Mouse (Mus musculus) thymus, adult 18-20 months (tissue): ENCODE data around the gene Col17a1.

Experiments
- DNase-seq, 2 experiments: peaks; one replicate each; pipeline ENCODE4 v3.0.0; 2022; ENCODE audit warnings: mixed read lengths in 2 of 2

Gene Col17a1

GRCm38 (mm10) chr19:47691994-47692393, at the start of gene Col17a1:
Gene Col17a1 (minus strand): TSS chr19:47692094.
- DNase-seq = no peak

GRCm38 (mm10) chr19:47731931-47732330, 40.0 kb upstream of the Col17a1 start:
- no peak for DNase-seq

- peak; percentile 98 to 99 for DNase-seq
These were observed 39.4 kb upstream of the Col17a1 start, which contains the start of gene Sfr1 for GRCm38 (mm10) chr19:47731071-47731881. Gene Sfr1 (plus strand): TSS chr19:47731682.

- DNase-seq = peak; percentile 48 to 73
These were observed 38.8 kb upstream of the Col17a1 start for GRCm38 (mm10) chr19:47730691-47731070.

GRCm38 (mm10) chr19:47725643-47726140, 33.8 kb upstream of the Col17a1 start:
- no peak for DNase-seq

GRCm38 (mm10) chr19:47724903-47725302, 33.0 kb upstream of the Col17a1 start:
- no peak for DNase-seq

- DNase-seq = no peak
These were observed 30.6 kb upstream of the Col17a1 start for GRCm38 (mm10) chr19:47722471-47722870.

GRCm38 (mm10) chr19:47719147-47719546, 27.3 kb upstream of the Col17a1 start:
- no peak for DNase-seq

- DNase-seq = no peak
These were observed 24.2 kb upstream of the Col17a1 start for GRCm38 (mm10) chr19:47716144-47716543.

GRCm38 (mm10) chr19:47713457-47713856, 21.6 kb upstream of the Col17a1 start:
- DNase-seq = no peak

GRCm38 (mm10) chr19:47710376-47710775, 18.5 kb upstream of the Col17a1 start:
- no peak for DNase-seq

- DNase-seq = no peak
These were observed 13.9 kb upstream of the Col17a1 start for GRCm38 (mm10) chr19:47705772-47706309.

GRCm38 (mm10) chr19:47705080-47705771, 13.3 kb upstream of the Col17a1 start:
- DNase-seq = no peak

- DNase-seq = no peak
These were observed 8.6 kb upstream of the Col17a1 start for GRCm38 (mm10) chr19:47700509-47700908.

GRCm38 (mm10) chr19:47699743-47700142, 7.8 kb upstream of the Col17a1 start:
- DNase-seq = no peak

- no peak for DNase-seq
These were observed 6.4 kb upstream of the Col17a1 start for GRCm38 (mm10) chr19:47698266-47698665.

- DNase-seq = no peak
These were observed 5.2 kb upstream of the Col17a1 start for GRCm38 (mm10) chr19:47697067-47697466.

- DNase-seq = no peak
These were observed 4.5 kb upstream of the Col17a1 start for GRCm38 (mm10) chr19:47696411-47696810.

- DNase-seq = no peak
These were observed 3.8 kb upstream of the Col17a1 start for GRCm38 (mm10) chr19:47695725-47696124.

GRCm38 (mm10) chr19:47689592-47689991, 2.3 kb downstream of the Col17a1 start:
- no peak for DNase-seq

- no peak for DNase-seq
These were observed 13.2 kb downstream of the Col17a1 start for GRCm38 (mm10) chr19:47678675-47679074.

- DNase-seq = no peak
These were observed 17.5 kb downstream of the Col17a1 start for GRCm38 (mm10) chr19:47674419-47674818.

- DNase-seq = no peak
These were observed 23.5 kb downstream of the Col17a1 start for GRCm38 (mm10) chr19:47668399-47668798.

GRCm38 (mm10) chr19:47667601-47668000, 24.3 kb downstream of the Col17a1 start:
- no peak for DNase-seq
